Mouse (Mus musculus) lung, postnatal 0 days (tissue): ENCODE data around the gene Gbf1. TPM values are rescaled to one million over a fixed set of nuclear protein-coding genes. Genes with fewer than 3 reads are reported as not detected.
A peak's percentile ranks its signal among the peaks of the same experiment; 100 is the strongest.

Source experiments
- ATAC-seq: fragments of 200-750 bp; cut with Nextera tagmentation; 2 replicates; pipeline ENCODE4 v1.8.0; 2017; ENCODE audit warnings: moderate library complexity
- DNase-seq: peaks from one replicate; pipeline ENCODE4 v3.0.0-alpha.2; 2016; ENCODE audit warnings: low spot score
- H3K27ac ChIP-seq: fragments of 300-500 bp; sonication (generic); 2 replicates; pipeline ENCODE4 v1.5.1; 2014; ENCODE audit warnings: antibody characterized with exemption, mild to moderate bottlenecking, low read length, mixed read lengths
- H3K27me3 ChIP-seq: fragments of 300-500 bp; sonication (generic); replicated peaks from 2 replicates; pipeline ENCODE4 v1.6.1; 2014; ENCODE audit warnings: low read length, mixed read lengths; ENCODE audit not compliant: insufficient read depth
- H3K36me3 ChIP-seq: fragments of 300-500 bp; sonication (generic); 2 replicates; pipeline ENCODE4 v1.6.1; 2014; ENCODE audit warnings: low read length, mixed read lengths; ENCODE audit not compliant: insufficient read depth
- H3K4me1 ChIP-seq: fragments of 300-500 bp; sonication (generic); 2 replicates; pipeline ENCODE4 v1.6.1; 2014; ENCODE audit warnings: antibody characterized with exemption, low read depth, low read length, mixed read lengths; ENCODE audit not compliant: insufficient read depth
- H3K4me2 ChIP-seq: fragments of 300-500 bp; sonication (generic); replicated peaks from 2 replicates; pipeline ENCODE4 v1.6.1; 2014; ENCODE audit warnings: low read depth, mild to moderate bottlenecking, low read length, moderate library complexity, mixed read lengths
- H3K4me3 ChIP-seq: fragments of 300-500 bp; sonication (generic); 2 replicates; pipeline ENCODE4 v1.5.1; 2014; ENCODE audit warnings: low read depth, low read length
- H3K9ac ChIP-seq: fragments of 300-500 bp; sonication (generic); replicated peaks from 2 replicates; pipeline ENCODE4 v1.6.1; 2014; ENCODE audit warnings: low read depth, mild to moderate bottlenecking
- H3K9me3 ChIP-seq: fragments of 300-500 bp; sonication (generic); 2 replicates; pipeline ENCODE4 v1.6.1; 2016; ENCODE audit warnings: low read length, mixed read lengths
- CTCF ChIP-seq: IDR thresholded peaks from 2 replicates; pipeline ENCODE4 v1.5.1; 2016; ENCODE audit warnings: antibody characterized with exemption, mild to moderate bottlenecking
- EP300 ChIP-seq: IDR thresholded peaks from 2 replicates; pipeline ENCODE4 v1.6.1; 2016; ENCODE audit warnings: antibody characterized with exemption, mild to moderate bottlenecking, control low read depth
- WGBS: fragments of 180-500 bp; shearing (Covaris S2); extraction: QIAGEN DNeasy Blood & Tissue Kit; methylation state at CpG from one replicate; pipeline ENCODE4 v1.1.7; 2014; 5-methylcytosine and 5-hydroxymethylcytosine counted together
- polyA plus RNA-seq: library from polyadenylated mRNA; unstranded; fragments of >200 nt; fragmentation: Nextera tagmentation; extraction: Ambion mirVana; gene quantifications from 2 replicates; pipeline ENCODE4 v1.2.1, GENCODE M21; 2015

Gene Gbf1
- polyA plus RNA-seq, 1 experiment from 2014 or later: 32.1 TPM

- ATAC-seq: no peak
- Histone ChIP-seq H3K4me3 (no peak overlapping the region), H3K9ac (no peak overlapping the region), H3K9me3 (no peaks in the 10 kb centered on the region), H3K36me3 (no peaks in the 10 kb centered on the region), H3K27ac (no peak overlapping the region), H3K27me3 (no peaks in the 10 kb centered on the region), H3K4me1 (no peaks in the 10 kb centered on the region), H3K4me2 (no peak overlapping the region)
- 54% methylated on average over 4 of the region's 4 CpGs for WGBS
- TF ChIP-seq EP300 (no peak), CTCF (no peak)
- no peak for DNase-seq
Observed at GRCm38 (mm10) chr19:46225506-46225905, 73.2 kb downstream of the Gbf1 start.

DNA sequence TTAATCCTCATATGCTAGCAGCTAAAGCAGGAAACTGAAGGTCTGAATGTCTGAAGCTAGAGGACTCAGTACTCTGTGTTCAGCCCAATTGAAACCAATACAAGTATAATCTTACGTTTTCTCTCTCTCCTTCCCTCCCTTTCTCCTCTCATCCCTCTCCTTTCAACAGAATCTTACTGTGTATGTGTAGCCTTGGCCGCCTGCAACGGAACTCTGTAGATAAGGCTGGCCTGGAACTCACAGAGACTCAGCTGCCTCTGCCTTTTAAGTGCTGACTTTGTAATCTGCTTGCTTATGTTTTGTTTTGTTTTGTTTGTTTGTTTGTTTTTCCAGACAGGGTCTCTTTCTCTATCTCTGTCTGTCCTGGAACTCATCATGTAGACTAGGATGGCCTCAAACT lies 74.0 kb downstream of the Gbf1 start:
- ATAC-seq: no peak

DNA sequence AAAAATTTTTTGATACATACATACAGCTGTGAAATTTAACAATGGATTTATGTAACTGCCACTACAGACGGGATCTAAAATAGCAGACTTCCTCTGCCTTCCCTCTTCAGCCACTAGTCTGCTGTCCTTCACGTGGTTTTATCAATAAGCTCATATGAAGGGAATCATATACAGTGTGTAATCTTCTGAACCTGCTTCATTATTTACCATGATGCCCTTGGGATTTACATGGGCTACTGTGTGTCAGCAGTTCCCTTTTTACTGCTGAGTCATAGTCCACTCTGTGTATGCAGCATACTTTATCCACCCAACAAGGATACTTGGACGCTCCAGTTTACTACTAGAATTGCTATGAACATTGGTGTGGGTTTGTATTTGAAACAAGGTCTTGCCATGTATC lies 75.0 kb downstream of the Gbf1 start:
- Histone ChIP-seq H3K9ac (no peak overlapping the region), H3K27me3 (no peaks in the 10 kb centered on the region), H3K36me3 (no peaks in the 10 kb centered on the region), H3K4me2 (no peak overlapping the region), H3K9me3 (no peaks in the 10 kb centered on the region), H3K27ac (no peak overlapping the region), H3K4me1 (no peaks in the 10 kb centered on the region), H3K4me3 (no peak overlapping the region)
- ATAC-seq: no peak
- DNase-seq: no peak
- no peak for TF ChIP-seq CTCF
- 96% methylated on average over 3 of the region's 3 CpGs for WGBS

More for the DNA sequence above, 74.0 kb downstream of the Gbf1 start:
- no peaks in the 10 kb centered on the region for H3K27me3 ChIP-seq
- H3K4me1 ChIP-seq: no peaks in the 10 kb centered on the region
- H3K36me3 ChIP-seq: no peaks in the 10 kb centered on the region
- WGBS: 79% methylated on average over 3 of the region's 3 CpGs
- H3K9me3 ChIP-seq: no peaks in the 10 kb centered on the region
- H3K4me2 ChIP-seq: no peak overlapping the region
- TF ChIP-seq CTCF: no peak
- no peak for TF ChIP-seq EP300
- DNase-seq: no peak
- no peak overlapping the region for H3K9ac ChIP-seq
- no peak overlapping the region for H3K27ac ChIP-seq
- H3K4me3 ChIP-seq: no peak overlapping the region

DNA sequence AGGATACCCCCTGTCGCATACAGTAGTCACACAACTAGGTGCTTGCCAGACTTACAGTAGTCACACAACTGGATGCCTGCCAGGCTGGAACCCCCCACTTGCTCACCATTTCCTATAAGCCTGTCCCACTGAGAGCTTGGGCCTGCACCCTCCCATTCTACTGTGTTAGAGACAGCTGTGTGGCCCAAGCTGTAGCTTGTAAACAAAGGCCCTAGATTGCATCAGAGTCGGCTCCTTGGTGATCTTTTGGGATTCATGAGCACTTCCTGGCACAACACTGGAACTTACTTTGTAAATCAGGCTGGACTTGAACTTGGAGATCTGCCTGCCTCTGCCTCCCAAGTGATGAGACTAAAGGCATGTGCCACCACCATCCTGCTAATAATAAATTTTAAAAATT lies 82.1 kb downstream of the Gbf1 start:
- H3K9ac ChIP-seq: no peak overlapping the region
- TF ChIP-seq CTCF (no peak), EP300 (no peak)

GRCm38 (mm10) chr19:46236658-46237057 lies 84.3 kb downstream of the Gbf1 start:
- Histone ChIP-seq H3K4me2 (no peak overlapping the region), H3K27me3 (no peaks in the 10 kb centered on the region), H3K36me3 (no peaks in the 10 kb centered on the region), H3K27ac (no peak overlapping the region), H3K4me1 (no peaks in the 10 kb centered on the region), H3K9ac (no peak overlapping the region), H3K4me3 (no peak overlapping the region), H3K9me3 (no peaks in the 10 kb centered on the region)
- 55% methylated on average over 5 of the region's 5 CpGs for WGBS
- DNase-seq: peak; percentile 68
- TF ChIP-seq CTCF (no peak), EP300 (no peak)
- ATAC-seq: peak; percentile 68

More for the DNA sequence above, 82.1 kb downstream of the Gbf1 start:
- Histone ChIP-seq H3K4me2 (no peak overlapping the region), H3K27me3 (no peaks in the 10 kb centered on the region), H3K4me3 (no peak overlapping the region), H3K36me3 (no peaks in the 10 kb centered on the region), H3K27ac (no peak overlapping the region), H3K4me1 (no peaks in the 10 kb centered on the region), H3K9me3 (no peaks in the 10 kb centered on the region)
- no peak for ATAC-seq
- 71% methylated on average over 2 of the region's 2 CpGs for WGBS
- no peak for DNase-seq

DNA sequence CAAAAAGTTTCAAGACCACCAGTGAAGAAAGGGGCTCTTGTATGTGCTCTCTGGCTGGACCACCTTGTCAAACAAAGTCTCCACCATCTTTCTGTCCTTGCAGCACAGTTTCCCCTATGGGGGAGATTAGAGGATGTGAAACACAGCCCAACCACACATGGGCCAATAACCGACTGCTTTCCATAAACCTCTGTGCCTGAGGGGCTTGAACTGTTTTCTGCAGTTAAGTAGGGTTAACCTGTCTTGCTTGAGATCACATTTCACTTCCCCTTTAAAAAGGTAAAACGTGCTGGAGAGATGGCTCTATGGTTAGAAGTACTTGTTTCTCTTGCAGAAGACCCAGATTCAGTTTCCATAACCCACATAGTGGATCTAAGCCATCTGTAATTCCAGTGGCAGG lies 87.9 kb downstream of the Gbf1 start:
- DNase-seq (no peak), ATAC-seq (no peak)
- H3K4me2 ChIP-seq: no peak overlapping the region
- H3K27ac ChIP-seq: no peak overlapping the region
- no peaks in the 10 kb centered on the region for H3K27me3 ChIP-seq
- no peak overlapping the region for H3K9ac ChIP-seq
- WGBS: 44% methylated on average over 2 of the region's 2 CpGs
- no peaks in the 10 kb centered on the region for H3K4me1 ChIP-seq
- H3K4me3 ChIP-seq: no peak overlapping the region
- no peak for TF ChIP-seq EP300
- TF ChIP-seq CTCF: no peak
- H3K9me3 ChIP-seq: no peaks in the 10 kb centered on the region
- no peaks in the 10 kb centered on the region for H3K36me3 ChIP-seq

GRCm38 (mm10) chr19:46242416-46242815 lies 90.1 kb downstream of the Gbf1 start:
- TF ChIP-seq CTCF (no peak), EP300 (no peak)
- Histone ChIP-seq H3K4me1 (no peaks in the 10 kb centered on the region), H3K9ac (no peak overlapping the region), H3K27me3 (no peaks in the 10 kb centered on the region), H3K27ac (no peak overlapping the region), H3K4me2 (no peak overlapping the region), H3K9me3 (no peaks in the 10 kb centered on the region), H3K4me3 (no peak overlapping the region), H3K36me3 (0 out of 2 replicates have a peak, but pooled peaks cover 5% of the 10 kb centered on the region)
- 59% methylated on average over 5 of the region's 5 CpGs for WGBS
- ATAC-seq (no peak), DNase-seq (no peak)
